Mouse (Mus musculus): Measurements from ENCODE around the gene Kif16b.

Gene Kif16b

DNA sequence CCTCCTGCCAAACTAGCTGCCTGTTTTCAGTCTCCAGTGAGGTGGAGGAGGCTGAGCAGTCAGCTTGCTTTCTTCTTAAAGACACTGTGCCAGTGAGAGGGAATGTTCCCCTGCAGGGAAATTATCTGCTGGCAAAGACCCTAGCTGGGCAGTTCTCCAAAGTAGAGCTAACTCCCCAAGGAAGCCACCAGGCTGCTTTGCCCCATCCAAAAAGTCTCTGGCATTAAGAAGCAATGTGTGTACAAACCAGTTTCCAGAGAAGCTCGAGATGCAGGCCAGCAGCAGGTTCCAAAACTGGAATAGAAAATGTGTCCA lies 169.6 kb downstream of the Kif16b start:
- DNase-seq: no peak

DNA sequence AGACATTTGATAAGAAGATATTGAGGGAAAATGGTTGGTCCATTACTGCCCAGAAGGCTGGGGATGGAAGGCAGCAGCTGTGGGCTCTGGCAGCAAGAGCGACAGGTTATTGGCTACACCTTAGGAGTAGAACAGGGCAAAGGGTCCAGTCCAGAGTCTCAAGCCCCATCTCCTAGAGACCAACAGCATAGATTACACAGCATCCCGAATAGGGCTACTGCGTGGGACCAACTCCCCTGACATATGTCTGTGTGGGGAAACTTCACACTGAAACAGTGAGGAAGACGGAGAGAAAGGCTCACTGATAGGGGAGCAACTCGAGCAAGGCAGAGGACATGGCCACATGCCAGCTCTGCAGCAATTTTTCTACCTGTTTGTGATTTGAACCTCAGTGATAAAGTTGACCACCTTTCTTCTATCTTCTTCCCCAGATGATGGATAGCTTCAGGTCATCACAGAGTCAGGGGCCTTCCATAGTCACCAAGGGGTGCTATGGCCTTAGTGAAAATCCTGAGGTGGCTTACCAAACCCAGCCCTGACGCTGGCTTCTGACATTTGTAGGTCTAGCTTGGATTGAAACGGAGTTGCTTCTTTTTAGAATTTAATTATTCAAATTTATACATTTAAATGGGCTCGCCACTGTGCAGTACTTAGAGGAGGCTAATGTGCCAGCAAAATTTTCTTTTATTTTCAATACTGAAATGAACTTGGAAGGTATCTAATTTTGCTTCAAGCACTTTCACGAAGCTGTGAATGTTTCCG lies 170.1 kb downstream of the Kif16b start:
- no peak for DNase-seq

DNA sequence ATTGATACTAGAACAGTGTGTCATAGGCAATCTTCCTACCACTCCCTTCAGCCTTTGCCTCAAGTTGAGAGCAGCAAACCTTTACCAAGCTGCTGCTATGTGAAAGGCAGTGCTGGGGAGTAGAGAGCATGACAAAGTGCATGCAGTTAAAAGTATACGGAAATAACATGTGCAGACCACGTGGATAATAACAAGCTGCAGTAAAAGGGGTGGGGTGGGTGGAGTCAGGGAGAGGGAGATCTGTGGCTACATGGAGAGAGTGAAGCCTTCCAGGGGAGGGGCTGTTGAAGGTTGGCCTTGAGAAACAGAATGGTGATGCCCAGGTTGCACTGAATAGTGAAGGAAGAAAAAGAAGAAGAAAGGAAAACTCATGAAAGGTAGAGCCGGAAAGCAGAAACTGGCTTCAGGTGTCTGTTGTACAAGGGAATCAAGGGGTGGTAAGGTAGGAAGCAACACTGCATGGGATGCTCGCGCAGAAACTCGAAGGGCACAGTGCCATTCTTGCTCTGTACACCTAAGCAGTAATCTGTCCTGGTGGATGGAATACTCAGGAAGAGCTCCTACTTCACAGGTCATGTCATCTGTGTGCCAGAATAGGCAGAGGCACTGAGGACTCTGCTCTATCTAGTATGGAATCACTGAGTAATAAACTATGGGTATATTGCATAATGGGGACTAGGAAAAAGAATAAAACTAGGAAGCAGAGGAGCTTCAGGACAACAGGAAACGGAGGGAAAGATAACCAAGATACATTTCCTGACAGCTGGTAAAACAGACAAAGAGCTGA lies 176.9 kb downstream of the Kif16b start:
- no peak for DNase-seq

DNA sequence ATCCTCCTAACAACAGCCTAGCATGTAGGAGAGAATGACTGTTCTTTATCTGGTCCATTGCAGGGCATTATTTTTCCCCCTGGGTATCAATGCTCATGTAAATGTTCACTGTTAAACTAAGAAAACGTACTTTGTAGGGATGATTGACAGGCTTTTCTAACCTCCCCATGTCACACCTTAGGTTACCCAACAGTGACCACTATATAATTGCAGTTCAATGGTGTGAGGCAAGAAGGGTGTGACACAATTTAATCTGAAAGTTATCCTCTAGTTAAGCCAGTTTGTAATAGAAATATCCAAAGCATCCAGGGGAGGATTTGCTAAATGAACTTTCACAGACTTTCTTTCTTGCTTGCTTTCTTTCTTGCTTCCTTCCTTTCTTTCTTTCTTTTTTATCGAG lies 181.2 kb downstream of the Kif16b start:
- DNase-seq: no peak

DNA sequence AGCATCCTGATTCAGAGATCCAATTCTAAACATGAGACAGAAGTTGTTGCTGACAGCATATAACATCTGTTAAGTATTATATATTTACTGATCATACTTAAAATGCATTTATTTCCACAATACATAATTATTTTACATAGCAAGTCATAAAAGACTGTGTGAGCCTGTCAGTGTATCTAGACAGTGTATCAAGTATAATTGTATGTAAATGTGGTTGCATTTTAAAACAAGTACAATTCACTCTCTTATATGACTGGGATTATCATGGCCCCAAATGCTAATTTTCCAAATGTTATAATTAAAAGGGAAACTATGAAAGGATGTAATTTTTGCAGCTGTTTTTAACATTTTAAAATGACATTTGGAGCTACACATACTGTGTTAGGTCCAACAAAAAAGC lies 182.3 kb downstream of the Kif16b start:
- DNase-seq: no peak

DNA sequence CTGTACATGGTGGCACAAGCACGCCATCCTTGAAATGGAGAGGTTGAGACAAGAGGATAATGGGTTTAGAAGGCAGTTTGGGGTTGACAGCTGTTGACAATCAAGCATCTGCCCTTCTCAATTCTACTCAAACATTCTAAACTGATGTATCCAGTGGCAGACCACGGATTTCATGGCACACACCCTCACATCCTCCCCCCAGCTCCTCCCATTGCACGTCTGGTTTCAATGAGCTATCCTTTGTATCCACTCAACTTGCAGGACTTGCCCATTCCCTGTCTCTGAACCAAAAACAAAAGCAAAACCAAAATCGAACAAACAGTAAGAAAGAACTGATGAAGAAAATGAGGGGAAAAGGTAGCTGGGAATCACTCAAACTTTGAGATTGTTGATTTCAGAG lies 183.7 kb downstream of the Kif16b start:
- DNase-seq: no peak

DNA sequence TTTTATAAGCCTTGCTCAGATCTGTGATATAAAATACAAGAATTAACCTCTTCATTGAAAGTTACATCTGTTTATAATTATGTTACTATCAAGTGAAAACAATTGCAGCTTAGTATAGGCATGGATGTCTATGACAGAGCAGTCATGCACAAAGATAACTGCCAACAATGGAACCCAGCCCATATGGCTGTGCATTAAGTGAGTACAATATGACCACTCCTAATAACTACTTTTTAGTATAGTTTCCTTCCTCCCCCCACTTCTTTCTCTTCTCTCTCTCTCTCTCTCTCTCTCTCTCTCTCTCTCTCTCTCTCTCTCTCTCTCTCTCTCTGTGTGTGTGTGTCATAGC lies 185.4 kb downstream of the Kif16b start:
- DNase-seq: no peak

DNA sequence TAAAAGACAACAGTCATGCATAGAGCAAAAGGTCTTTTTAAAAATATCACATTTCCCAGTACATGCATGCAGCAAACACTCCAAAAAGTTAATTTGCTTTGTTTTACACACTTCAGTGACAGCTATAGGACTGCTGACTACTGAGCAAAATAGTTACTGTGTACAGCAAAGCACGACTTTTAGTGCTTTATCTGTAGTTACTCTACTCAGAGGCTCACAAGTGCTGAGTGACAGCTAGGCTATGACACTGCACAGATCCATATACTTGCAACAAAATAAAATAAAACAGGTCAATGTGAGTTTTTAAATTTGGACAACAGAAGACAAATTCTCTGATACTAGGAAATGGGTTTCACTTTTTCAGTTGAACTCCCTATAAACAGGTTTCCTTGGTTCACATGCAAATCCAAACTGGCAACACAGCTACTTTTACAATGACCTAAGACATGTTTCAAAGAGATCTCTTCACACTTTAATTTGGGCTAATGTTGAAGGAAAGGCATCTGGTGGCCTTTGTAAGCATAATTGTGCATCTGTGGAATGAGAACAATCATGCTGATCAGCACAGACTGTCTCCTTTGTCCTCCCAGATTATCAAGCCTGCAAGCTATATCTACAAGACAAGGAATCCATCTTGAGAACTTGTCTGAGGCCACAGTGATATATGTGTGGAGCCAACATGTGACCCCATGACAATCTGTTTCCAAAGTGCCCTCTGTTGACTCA lies 186.0 kb downstream of the Kif16b start:
- DNase-seq: no peak

DNA sequence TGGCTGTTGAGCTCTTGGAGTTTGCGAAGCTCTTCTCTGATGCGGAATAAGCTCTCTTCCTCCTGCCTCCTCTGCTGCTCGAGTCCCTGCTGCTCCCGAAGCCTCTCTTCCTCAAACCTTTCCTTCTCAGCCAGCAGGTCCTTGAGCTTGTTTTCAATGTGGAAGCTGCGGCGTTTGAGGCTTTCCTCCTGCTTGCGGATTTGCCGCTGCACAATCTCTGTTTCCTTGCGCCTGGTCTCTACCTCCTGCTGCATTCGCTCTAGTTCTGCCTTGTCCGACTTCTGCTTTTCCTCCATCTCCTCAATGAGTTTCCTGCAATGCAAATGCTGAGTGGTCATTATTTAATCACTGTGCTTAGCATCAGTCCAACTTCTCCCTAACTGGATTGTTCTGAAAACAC lies 188.6 kb downstream of the Kif16b start:
- no peak for DNase-seq

DNA sequence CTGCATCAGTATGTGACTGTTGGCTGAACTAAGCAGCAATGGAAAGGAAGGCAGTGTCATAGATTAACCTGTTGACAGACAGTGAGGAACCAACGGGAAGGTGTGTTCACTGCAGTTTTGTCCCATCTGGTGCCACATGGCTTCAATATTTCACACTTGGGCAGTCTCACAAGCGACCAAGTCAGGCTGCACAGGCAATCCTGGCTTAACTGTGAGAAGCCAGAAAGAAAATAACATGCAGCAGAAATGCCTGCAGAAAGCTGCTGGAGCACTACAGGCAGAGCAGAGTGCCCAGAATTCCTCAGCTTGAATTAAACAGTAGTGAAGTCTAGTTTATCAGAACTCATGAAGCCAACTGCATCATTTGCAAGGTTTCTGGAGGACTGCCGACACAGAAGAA lies 192.0 kb downstream of the Kif16b start:
- no peak for DNase-seq

DNA sequence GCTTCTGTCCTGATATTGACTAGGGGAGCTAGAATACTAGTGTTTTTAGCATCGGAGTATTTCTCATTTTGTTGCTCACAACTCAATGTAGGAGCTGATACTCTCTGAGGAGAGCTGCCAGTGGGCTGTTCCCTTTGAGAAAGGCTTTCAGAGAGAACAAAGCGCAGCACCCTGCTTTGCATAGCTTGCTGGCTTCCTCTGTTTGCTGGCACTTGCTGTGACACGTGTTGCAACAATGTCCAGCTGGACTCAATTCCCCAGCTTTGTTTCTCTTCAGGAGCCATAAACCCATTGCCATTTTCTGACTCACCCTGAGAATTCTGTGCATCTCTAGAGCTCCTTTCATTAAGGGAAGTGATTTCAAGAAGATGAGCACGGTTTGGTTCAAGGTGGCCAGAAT lies 200.6 kb downstream of the Kif16b start:
- no peak for DNase-seq

DNA sequence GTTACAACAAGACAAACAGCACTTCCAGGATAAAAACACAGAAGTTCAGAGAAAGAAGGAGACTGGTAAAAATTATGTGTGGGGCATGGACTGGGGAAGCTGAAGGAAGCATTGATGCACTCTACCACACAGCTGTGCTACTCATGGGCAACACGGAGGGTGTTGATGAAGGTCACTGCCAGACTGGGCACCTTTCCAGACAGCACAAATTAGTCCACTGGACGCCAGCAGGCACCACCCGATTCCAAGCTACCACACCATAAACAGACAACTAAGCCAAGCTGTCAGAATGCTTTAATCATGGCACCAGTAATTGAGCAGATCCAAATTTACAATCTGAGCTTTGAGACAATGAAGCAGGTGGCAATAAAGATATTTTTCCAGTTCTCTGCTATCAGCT lies 202.7 kb downstream of the Kif16b start:
- no peak for DNase-seq

DNA sequence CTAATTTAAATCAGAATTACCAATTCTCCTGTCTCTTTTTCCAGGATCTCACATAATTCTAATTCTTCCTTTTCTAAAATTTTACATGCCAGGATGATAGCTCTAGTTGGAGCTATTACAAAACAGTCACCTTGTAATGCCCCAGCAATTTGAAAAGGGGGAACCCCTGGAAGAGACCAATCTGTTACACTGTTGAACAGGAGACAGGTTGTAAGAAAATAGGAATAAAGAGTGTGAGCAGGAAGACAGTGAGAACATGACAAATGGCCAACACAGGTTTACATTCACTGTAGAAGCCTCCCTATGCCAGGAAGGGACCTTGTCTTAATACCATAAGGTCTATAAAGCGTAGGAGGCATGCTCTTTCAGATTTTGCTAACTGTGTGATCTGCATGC lies 206.4 kb downstream of the Kif16b start:
- DNase-seq: no peak

DNA sequence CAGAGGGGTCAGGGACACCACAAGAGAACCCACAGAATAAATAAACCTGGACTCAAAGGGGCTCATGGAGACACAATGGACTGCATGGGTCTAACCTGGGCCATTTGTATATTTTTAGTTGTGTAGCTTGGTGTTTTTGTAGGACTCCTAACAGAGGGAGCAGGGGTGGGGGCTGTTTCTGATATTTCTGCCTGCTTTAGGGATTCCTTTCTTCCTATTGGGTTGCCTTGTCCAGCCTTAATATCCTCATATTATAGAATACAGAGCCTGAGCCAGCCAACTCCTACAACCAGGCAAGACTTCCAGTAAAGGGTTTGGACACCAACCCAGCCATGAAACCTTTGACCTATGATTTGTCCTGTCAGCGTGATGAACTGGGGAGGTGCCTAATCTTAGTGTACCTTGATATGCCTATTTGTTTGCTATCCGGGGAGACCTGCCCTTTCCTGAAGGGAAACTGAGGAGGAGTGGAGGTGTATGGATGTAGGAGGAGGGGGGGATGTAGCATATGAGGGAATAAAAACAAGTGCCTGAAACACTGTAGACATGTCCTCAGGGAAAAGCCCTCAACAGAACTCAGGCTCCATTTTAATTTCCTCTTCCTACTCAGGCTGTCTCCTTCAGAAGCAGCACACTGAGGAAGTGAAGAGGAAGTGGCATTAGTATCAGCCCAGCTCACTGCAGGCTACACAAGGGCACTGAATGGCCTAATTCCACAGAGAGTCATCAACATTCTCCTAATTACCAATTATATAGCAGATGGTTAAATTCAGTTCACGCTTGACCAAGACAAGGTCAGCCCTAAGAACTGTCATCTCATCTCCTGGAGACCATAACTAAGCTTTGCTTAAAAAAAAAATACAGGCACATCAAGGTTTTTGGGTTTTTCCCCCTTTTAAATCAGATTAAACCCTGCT lies 207.1 kb downstream of the Kif16b start:
- DNase-seq: no peak

DNA sequence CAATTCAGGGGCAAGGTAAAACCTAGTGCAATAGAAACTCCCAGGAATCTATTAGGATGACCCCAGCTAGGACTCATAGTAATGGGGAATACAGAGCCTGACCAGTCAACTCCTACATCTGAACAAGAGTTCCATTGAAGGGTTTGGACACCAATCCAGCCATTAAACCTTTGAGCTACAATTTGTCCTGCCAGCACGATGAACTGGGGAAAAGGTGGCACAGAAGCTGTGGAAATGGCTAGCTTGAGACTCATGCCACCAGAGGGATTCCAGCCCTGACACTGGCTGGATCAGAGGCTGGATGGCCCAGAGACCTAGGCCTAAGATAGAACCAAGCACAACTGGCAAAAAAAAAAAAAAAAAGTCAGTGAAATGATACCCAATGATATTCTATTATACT lies 207.9 kb downstream of the Kif16b start:
- no peak for DNase-seq

DNA sequence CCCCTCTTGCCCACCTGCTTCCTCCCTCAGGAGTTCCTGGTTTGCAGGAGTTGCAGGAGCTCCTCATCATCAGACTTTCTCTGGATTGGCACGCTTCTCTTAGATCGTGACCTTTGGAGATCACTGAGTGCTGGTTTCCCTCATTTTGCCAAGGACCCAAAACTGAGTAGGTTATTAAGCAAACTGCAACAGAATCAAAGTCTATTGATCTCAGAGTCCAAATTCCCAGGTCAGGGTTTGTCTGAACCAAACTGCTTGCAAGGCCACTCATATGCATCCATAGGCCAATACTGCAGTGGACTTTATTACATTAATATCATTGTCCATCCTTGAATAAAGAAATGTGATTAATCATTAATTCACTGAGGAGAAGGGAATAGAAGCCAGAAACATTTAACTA lies 211.8 kb downstream of the Kif16b start:
- no peak for DNase-seq

DNA sequence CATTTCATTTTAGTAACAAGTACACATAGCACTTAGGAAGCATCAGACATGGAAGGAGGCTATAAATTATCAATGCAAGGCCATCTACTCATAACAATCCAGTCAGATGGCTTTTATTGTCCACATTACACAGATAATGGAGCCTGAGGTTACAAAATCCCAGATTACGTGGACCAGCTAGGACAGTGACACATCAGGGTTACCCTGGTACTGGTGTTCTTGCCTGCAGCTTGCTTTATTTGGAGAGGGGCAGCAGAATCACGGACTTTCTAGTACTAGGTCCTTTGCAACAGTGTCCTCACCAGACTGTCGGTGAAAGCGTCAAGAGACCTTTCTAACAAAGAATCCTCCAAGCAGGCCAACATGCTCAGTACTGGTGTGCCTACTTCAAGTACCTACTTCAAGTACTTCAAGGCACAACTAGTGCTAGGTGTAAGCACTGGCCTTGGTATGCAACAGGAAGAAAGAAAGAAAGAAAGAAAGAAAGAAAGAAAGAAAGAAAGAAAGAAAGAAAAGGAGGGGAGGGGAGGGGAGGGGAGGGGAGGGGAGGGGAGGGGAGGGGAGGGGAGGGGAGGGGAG lies 213.3 kb downstream of the Kif16b start:
- DNase-seq: no peak

DNA sequence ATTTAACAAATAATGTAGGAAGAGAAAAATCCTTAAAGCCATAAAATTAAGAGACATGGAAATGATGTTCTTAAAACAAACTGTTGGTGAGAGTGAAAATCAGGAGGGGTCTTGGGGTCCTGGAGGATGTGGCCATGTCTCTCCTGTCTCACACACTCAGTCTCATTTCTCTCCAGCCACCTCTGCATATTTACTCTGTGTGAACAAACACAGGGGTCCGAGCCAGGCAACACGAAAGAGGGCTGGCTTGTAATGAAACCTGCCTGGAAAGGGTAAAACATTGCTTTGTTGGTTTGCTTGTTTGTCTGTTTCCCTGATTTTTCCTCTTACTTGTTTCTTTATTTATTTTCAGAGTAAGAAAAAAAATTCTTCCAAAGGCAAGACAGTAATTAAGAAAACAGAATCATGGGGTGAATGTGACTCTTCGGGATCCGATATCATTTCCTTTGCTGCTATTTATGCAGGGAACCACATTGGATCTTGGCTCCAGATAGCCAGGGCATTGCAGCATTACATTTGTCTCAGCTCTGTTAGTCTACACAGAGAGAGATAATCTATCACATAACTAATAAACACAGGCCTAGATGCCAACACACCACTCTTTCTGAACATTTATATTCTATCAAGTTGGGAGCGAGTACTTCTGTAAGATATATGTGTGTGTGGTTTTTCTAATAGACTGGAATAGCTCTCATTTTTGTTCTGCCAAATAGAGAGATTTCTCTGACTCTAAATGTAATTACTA lies 218.2 kb downstream of the Kif16b start:
- DNase-seq: no peak

DNA sequence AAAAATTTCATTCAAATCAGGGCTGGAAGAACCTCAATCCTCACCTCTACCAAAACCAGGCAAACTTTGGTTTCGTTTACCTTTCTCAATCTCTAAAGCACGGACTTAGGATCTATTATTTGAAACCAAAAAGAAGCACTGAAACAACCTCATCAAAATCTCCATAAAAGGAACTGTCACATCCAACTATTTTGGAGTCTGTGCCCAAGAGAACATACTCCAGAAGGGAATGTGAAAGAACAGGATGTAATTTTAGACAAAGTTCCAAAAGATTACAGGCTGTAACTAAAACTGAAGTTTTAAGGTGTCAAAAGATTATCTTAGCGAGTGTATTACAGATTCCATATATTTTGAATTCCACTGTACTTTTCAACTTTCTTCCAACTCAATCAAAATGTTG lies 232.9 kb downstream of the Kif16b start:
- no peak for DNase-seq

DNA sequence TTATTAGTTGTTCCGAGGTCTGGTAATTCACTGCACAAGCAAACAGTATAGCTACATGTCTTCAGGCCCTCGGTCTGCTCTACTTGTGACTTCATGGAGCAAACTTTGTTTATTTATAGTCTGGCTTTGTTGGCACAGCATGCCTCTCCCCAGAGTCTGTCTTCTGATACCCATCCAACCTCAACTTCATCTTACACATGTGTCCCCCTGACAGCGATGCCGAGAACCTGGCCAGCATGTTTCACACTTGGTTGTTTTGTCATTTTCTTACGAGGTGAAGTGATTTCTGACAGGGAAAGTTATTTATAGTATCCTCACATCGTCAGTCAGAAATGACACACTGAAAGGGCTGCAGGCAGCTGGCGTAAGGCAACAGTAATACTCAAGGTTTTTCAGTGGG lies 249.7 kb downstream of the Kif16b start:
- DNase-seq: no peak

DNA sequence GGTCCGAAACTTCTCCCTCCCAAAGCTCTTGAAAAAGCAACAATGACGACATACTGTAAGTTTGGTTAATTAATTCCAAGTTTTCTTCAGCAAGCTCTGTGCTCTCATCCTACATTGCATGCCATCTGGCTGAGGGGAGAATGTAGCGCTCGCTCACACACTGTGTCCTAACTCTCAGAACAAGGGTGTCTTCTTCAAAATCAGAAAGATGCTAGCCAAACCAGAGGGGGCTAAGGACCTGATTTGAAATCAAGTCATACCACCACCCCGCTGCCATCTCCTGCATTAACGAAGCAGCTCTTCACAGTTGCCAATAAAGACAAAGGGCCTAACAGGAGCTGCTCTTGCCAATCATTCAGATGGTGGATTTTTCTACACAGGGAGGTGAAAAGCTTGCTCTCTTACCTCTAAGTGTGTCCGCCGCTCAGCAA lies 253.3 kb downstream of the Kif16b start:
- no peak for DNase-seq

DNA sequence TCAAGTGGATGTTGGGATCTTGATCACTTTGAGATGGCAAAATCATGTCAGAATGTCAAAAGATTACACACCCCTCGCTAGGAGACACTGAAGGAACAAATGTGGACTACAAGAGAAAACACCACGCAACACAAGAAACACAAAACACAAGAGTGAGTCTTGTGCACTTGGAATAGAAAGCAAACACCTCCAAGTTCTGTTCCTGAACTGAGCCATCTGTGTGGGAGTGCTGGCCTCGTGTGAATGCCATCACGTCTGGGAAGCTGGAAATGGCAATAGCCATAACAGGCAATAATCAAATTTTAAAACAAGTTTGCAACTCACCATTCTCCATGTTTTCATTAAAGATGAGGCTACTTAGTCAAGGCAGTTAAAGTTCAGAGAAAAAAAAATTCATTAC lies 254.5 kb downstream of the Kif16b start:
- no peak for DNase-seq

All from B cell, adult 2 months (primary cell).